ENCODE assay signal across 8 mouse cellular contexts in the genomic region with DNA sequence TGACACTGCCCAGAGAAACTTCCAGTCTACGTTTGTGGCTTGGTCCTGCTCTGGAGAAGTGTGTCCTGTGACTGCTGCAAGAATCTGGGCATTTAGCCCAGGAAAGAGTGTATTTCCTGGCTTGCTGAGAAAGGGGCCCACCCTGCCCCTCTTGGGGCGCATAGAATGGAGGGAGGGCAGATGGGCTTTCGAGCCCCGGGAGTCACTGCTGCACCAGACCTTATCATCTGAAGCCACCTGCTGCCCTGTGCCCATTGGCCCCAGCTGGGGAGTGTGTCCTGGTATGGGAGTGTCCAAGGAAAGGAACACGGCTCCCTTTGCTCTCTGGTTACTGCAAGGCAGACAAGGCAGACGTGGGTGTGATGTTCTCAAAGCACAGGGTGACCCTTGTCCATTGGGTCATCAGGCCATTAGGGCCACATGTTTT. TPM values are rescaled to one million over a fixed set of nuclear protein-coding genes. Genes with fewer than 3 reads are reported as not detected.
DNase-seq lines count a peak whose midpoint lies in the region; ATAC-seq lines count a peak whose summit lies in the region.

No protein-coding gene starts in this region.

- no peak overlapping the region for H3K4me2 ChIP-seq in forebrain, embryonic 11.5 days (ENCODE audit: low read depth, low read length, severe bottlenecking)
- H3K4me2 ChIP-seq in forebrain, embryonic 13.5 days: no peak overlapping the region
- H3K4me2 ChIP-seq in midbrain, embryonic 14.5 days (ENCODE audit: low read length): no peak overlapping the region

- WGBS in forebrain, embryonic 11.5 days: 55% methylated on average over 6 of the region's 6 CpGs
- WGBS in forebrain, embryonic 13.5 days: 45% methylated on average over 6 of the region's 6 CpGs
- 53% methylated on average over 6 of the region's 6 CpGs for WGBS in midbrain, embryonic 14.5 days

- no peaks in the 10 kb centered on the region for H3K36me3 ChIP-seq in forebrain, embryonic 11.5 days (ENCODE audit: control insufficient read depth, insufficient read depth, low read length)
- H3K36me3 ChIP-seq in forebrain, embryonic 13.5 days (ENCODE audit: poor library complexity, severe bottlenecking): 0 out of 2 replicates have a peak, but pooled peaks cover 3% of the 10 kb centered on the region
- no peaks in the 10 kb centered on the region for H3K36me3 ChIP-seq in midbrain, embryonic 14.5 days (ENCODE audit: control insufficient read depth, insufficient read depth, low read length)

- no peak overlapping the region for H3K4me3 ChIP-seq in forebrain, embryonic 11.5 days (ENCODE audit: low read depth, low read length)
- no peak overlapping the region for H3K4me3 ChIP-seq in forebrain, embryonic 13.5 days
- H3K4me3 ChIP-seq in midbrain, embryonic 14.5 days (replicated peaks; ENCODE audit: low read depth, low read length): no peak overlapping the region

- 0 out of 2 replicates have a peak, but pooled peaks have one; percentile 28 for ATAC-seq in forebrain, embryonic 11.5 days (replicated peaks; ENCODE audit: low FRiP score)
- ATAC-seq in forebrain, embryonic 13.5 days: no peak; the same call in 1 of the 2 replicates
- ATAC-seq in midbrain, embryonic 14.5 days (ENCODE audit: low FRiP score, low TSS enrichment): no peak; the same call in 1 of the 2 replicates

- no peak overlapping the region for H3K27ac ChIP-seq in forebrain, embryonic 11.5 days (ENCODE audit: low read depth, low read length)
- no peak overlapping the region for H3K27ac ChIP-seq in forebrain, embryonic 13.5 days
- no peak overlapping the region for H3K27ac ChIP-seq in midbrain, embryonic 14.5 days (replicated peaks; ENCODE audit: low read depth, low read length)

- no peaks in the 10 kb centered on the region for H3K27me3 ChIP-seq in forebrain, embryonic 11.5 days (ENCODE audit: control insufficient read depth, insufficient read depth, low read length)
- H3K27me3 ChIP-seq in forebrain, embryonic 13.5 days: no peaks in the 10 kb centered on the region
- no peaks in the 10 kb centered on the region for H3K27me3 ChIP-seq in midbrain, embryonic 14.5 days (ENCODE audit: control insufficient read depth, insufficient read depth, low read length)

- no peak for DNase-seq in forebrain, embryonic 11.5 days (ENCODE audit: low spot score)
- peak; percentile 98 for DNase-seq in heart, adult 11 months
- DNase-seq in kidney, adult 9 months: peak; percentile 65
- peak; percentile 59 for DNase-seq in lung, postnatal 14 days
- DNase-seq in spleen, adult 18-20 months: no peak
- DNase-seq in midbrain, embryonic 14.5 days: no peak
- no peak for DNase-seq in urinary bladder, adult 2 months (ENCODE audit: low spot score)

- peaks cover 19% of the 10 kb centered on the region; the same call in 1 of the 2 replicates for H3K4me1 ChIP-seq in forebrain, embryonic 11.5 days (replicated peaks; ENCODE audit: control insufficient read depth, insufficient read depth, low read length)
- H3K4me1 ChIP-seq in forebrain, embryonic 13.5 days: peaks cover 58% of the 10 kb centered on the region
- H3K4me1 ChIP-seq in midbrain, embryonic 14.5 days (ENCODE audit: control insufficient read depth, insufficient read depth, low read length): peaks cover 20% of the 10 kb centered on the region

- no peak overlapping the region for H3K9ac ChIP-seq in forebrain, embryonic 11.5 days (ENCODE audit: low read length)
- H3K9ac ChIP-seq in forebrain, embryonic 13.5 days: no peak overlapping the region
- no peak overlapping the region for H3K9ac ChIP-seq in midbrain, embryonic 14.5 days (replicated peaks; ENCODE audit: low read length)

- no peaks in the 10 kb centered on the region for H3K9me3 ChIP-seq in forebrain, embryonic 11.5 days (ENCODE audit: control insufficient read depth, low read length)
- H3K9me3 ChIP-seq in forebrain, embryonic 13.5 days (replicated peaks): no peaks in the 10 kb centered on the region
- H3K9me3 ChIP-seq in midbrain, embryonic 14.5 days (ENCODE audit: control insufficient read depth, low read length): no peaks in the 10 kb centered on the region

RNA-seq across cellular contexts. Expression of gene Nek6, which starts 19.5 kb away (rescaled TPM):
- polyA plus RNA-seq in forebrain, embryonic 11.5 days (2014; fragmentation: Nextera tagmentation; extraction: Ambion mirVana): 138 and 150 TPM in 2 replicates
- polyA plus RNA-seq in forebrain, embryonic 13.5 days (2015; fragmentation: Nextera tagmentation; extraction: Ambion mirVana): 122 and 124 TPM in 2 replicates
- polyA plus RNA-seq in midbrain, embryonic 14.5 days (2014; fragmentation: Nextera tagmentation; extraction: Ambion mirVana): 59.8 and 62.3 TPM in 2 replicates
- 18.9 and 20.2 TPM in 2 replicates for polyA plus RNA-seq in urinary bladder, adult 2 months (2012; rRNA removed)

Comparison
In these comparisons a context has a peak if more than half of its experiments do, and no peak if none do; other contexts are left out.
1. DNase-seq: peak in heart, adult 11 months (single experiment), kidney, adult 9 months (single experiment) and lung, postnatal 14 days (single experiment); none in forebrain, embryonic 11.5 days (single experiment), spleen, adult 18-20 months (0 of 2), midbrain, embryonic 14.5 days (single experiment) and urinary bladder, adult 2 months (single experiment).